Mouse (Mus musculus) testis, postnatal 10 days (tissue): Measurements from ENCODE around the gene C1qtnf5.

Experiments
- DNase-seq: peaks from one replicate; pipeline ENCODE4 v3.0.0; 2021; ENCODE audit warnings: low spot score

C1qtnf5 gene

GRCm38 (mm10) chr9:44107110-44107509 lies at the start of gene C1qtnf5:
Gene C1qtnf5 (plus strand): TSS chr9:44107245.
- peak; percentile 91 for DNase-seq

DNA sequence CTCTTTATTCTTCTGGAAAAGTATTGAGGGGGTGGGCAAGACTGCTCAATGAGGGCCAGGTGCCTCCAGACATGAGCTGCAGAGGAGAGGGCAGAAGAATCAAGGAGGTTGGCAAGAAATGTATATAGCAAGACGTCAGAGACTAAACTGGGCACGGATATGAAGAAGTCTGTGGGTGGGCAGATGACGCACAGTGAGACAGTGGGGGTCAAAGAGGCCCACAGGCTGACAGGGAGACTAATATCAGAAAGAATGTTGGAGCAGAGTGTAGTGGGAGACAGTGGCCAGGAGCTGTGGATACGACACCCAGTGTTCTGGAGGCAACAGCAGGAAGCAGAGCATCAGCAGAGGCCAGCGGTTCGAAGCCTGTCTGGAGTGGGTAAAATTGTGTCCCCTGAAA lies 48.4 kb upstream of the C1qtnf5 start:
- DNase-seq = no peak

GRCm38 (mm10) chr9:44065177-44065576 lies 41.9 kb upstream of the C1qtnf5 start:
- no peak for DNase-seq

- DNase-seq = peak; percentile 100
Observed at GRCm38 (mm10) chr9:44066785-44067225, 40.2 kb upstream of the C1qtnf5 start, which contains the start of gene Usp2. Gene Usp2 (plus strand): TSS chr9:44067021.

- DNase-seq = no peak
Observed at GRCm38 (mm10) chr9:44067241-44067959, 39.6 kb upstream of the C1qtnf5 start.

DNA sequence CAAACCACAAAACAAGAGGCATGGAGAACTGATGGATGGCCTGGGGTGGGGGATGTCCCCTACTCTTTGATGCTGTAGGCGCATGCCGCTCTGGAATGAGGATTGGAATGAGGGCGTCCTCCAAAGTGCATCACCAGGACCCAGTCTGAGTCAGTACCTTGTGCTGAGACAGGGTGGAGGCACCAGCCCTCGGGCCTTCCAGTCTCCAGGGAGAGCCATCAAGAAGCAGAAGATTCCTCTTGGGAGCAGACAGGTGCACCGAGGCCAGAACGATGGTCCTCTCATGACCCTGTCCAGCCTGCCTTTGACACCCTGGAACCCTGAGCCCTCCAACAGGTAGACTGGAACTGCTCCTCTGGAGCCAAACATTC lies 39.1 kb upstream of the C1qtnf5 start:
- DNase-seq = no peak

- DNase-seq = no peak
Observed at GRCm38 (mm10) chr9:44069252-44069651, 37.8 kb upstream of the C1qtnf5 start.

- no peak for DNase-seq
Observed at GRCm38 (mm10) chr9:44070113-44070843, 36.8 kb upstream of the C1qtnf5 start.

DNA sequence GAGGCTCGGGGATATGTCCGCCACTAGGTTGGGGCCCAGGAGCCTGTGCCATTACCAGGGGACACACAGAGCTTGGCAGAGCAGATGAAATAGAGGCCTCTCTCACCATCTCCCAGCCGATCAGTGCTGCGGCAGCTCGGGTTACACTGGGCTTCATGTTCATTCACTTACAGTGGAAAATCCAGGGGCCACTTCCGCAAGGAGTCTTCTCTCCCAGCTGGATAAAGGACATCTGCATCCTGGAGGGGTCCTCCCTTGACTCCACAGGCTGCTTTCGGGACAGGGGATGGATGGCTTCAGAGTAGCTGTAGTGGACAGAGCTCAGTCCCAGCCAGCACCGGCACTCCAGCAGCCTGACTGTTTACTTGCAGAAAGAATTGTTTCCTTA lies 36.2 kb upstream of the C1qtnf5 start:
- DNase-seq = no peak

DNA sequence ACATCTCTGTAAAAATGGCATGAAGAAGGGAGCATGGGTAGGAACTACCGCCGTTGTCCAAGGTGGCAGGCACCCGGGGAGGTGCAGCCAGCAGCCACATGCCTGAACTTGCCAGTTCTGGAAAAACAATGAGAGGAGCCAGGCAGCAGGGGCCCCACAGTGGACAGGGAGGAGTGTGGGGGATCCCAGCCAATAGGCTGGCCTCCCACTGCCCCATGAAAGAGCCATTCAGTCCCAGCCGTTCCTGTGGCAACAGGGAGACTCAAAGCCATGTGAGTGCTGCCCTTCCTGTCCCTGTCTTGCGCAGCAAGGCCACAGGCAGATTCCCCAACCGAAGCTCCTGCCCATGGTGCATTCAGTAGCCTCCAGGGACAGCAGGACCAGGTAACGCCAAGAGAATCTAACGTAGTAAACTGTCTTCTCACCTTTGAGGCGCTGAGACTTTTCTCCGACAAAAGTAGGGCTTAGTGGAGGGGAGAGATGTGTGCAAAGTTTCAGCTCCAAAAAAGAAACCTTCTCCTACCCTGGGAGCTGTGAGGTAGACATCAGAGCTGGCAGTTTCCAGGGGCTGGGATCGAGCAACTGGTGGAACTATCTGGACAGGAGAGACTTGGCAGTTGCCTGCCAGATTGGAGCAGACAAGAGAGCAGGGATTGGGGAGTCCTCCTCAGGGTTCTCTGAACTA lies 35.0 kb upstream of the C1qtnf5 start:
- peak; percentile 49 for DNase-seq

GRCm38 (mm10) chr9:44072599-44072915 lies 34.5 kb upstream of the C1qtnf5 start:
- peak; percentile 47 for DNase-seq

- no peak for DNase-seq
Observed at GRCm38 (mm10) chr9:44073115-44073514, 33.9 kb upstream of the C1qtnf5 start.

DNA sequence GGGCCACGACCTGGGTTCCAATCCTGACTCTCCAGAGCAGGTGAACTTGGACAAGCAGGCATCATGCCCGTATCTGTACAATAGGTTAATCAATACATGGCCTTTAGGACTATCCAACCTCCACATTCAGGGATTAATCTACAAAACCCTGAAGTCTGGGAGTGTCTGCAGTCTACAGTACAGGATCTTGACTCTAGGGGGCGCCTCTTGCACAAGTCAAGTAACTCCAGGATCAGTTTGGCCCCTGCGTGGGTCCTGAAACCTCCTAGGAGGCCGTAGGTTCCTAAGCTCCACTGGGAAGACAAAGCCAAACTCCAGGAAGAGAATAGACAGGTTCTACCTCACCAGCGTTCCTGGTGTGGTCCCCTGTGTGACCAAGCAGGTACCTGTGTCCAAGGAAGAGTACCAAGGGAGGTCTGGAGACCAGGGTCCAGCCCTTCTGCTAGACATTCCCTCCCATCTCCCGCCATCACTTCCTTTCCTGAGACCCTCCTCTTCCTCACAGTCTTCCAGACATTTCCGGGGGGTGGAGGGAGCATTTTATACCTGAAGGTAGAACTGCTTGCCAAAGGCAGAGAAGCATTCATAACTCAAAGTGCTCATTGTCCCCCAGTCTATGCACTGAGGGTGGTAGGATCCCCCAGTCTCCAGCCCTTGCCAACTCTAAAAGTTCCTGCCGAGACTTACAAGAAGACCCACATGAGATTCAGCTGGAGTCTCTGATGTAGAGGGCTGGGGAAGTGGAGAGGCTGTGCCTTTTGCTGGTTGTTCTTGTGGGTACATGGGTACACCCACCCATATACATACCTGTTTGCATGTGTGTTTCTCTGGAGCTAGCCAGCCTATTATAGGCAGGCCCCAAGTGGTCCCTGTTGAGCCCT lies 32.4 kb upstream of the C1qtnf5 start:
- peak; percentile 68 for DNase-seq

GRCm38 (mm10) chr9:44075276-44075995 lies 31.6 kb upstream of the C1qtnf5 start:
- DNase-seq = no peak

GRCm38 (mm10) chr9:44075996-44076763 lies 30.9 kb upstream of the C1qtnf5 start:
- DNase-seq = no peak

DNA sequence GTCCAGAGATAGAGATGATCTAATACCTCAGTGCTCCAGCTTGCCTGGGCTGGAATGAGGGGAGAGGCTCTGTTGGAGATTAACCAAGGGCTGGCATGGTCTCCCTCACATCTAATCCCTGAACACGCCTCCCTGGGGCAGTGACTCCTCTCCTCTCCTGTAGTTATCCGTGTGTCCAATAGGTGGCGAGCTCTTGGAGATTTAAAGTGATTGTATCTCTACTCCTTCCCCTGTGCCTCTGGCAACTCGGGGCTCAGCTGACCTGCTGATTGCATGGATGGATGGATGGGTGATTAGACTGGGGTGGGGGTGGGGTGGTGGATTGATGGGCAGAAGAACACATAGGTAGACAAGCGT lies 30.3 kb upstream of the C1qtnf5 start:
- DNase-seq = peak; percentile 66

GRCm38 (mm10) chr9:44077266-44077910 lies 29.7 kb upstream of the C1qtnf5 start:
- DNase-seq = no peak

DNA sequence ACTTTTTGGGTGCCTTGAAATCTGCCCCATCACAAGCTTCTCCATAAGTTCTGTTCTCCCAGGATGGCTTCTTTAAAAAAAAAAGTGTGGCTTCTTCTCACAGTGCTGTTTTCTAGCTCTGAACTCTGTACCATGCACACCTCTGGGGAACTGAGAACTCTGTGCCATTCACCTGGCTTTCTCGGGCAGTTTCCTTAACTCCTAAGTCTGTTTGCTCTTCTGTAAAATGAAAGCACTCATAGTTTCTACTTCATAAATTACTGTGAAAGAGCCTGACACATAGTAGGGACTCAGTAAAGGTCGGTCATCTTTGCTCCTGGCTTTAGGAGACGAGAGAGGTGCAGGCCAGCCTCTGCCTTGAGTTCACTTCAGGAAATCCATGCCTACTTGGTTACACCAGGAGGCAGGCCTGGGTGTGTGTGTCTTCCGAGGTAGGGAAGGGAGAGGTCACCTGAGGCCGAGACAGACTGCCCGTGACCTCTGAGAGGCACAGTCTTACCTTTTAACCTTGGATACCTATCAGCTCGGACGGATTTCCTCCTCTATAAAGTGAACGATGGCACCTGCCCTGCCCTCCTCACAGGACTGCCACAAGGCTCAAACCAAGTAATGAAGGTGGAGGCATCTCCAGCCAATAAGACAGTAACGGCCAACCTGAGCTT lies 28.8 kb upstream of the C1qtnf5 start:
- DNase-seq = no peak

- peak; percentile 90 for DNase-seq
Observed at GRCm38 (mm10) chr9:44078955-44079756, 27.9 kb upstream of the C1qtnf5 start.
